Mouse (Mus musculus): ENCODE data around the gene Smyd2. TPM values are rescaled to one million over a fixed set of nuclear protein-coding genes. Genes with fewer than 3 reads are reported as not detected.

Smyd2 gene
- polyA plus RNA-seq, 1 experiment from 2014 or later: 93.1 TPM

- H3K36me3 ChIP-seq: peaks cover 11% of the 10 kb centered on the region; the same call in 1 of the 2 replicates
- 67% methylated on average over 10 of the region's 10 CpGs for WGBS
- H3K9ac ChIP-seq: no peak overlapping the region
Observed at GRCm38 (mm10) chr1:189868036-189868435, 54.1 kb downstream of the Smyd2 start.

GRCm38 (mm10) chr1:189867497-189867896 lies 54.7 kb downstream of the Smyd2 start:
- Histone ChIP-seq H3K27me3 (replicated peaks) (no peaks in the 10 kb centered on the region), H3K36me3 (peaks cover 11% of the 10 kb centered on the region; the same call in 1 of the 2 replicates), H3K4me2 (peak overlapping the region; percentile 34; the same call in 1 of the 2 replicates), H3K27ac (peak overlapping the region; percentile 80), H3K4me1 (peaks cover 14% of the 10 kb centered on the region), H3K9me3 (no peaks in the 10 kb centered on the region), H3K9ac (no peak overlapping the region), H3K4me3 (replicated peaks) (no peak overlapping the region)
- ATAC-seq (ENCODE audit: insufficient read depth, low FRiP score, low read depth): peak; percentile 91
- WGBS: 25% methylated on average over 9 of the region's 9 CpGs

More at GRCm38 (mm10) chr1:189868036-189868435, 54.1 kb downstream of the Smyd2 start:
- no peak for ATAC-seq (ENCODE audit: insufficient read depth, low FRiP score, low read depth)
- Histone ChIP-seq H3K9me3 (no peaks in the 10 kb centered on the region), H3K4me1 (peaks cover 14% of the 10 kb centered on the region), H3K27ac (no peak overlapping the region), H3K4me3 (replicated peaks) (no peak overlapping the region), H3K4me2 (no peak overlapping the region), H3K27me3 (replicated peaks) (no peaks in the 10 kb centered on the region)

- Histone ChIP-seq H3K4me2 (peak overlapping the region; percentile 34; the same call in 1 of the 2 replicates), H3K27me3 (replicated peaks) (no peaks in the 10 kb centered on the region), H3K4me3 (replicated peaks) (no peak overlapping the region), H3K9ac (no peak overlapping the region), H3K9me3 (no peaks in the 10 kb centered on the region), H3K36me3 (peaks cover 11% of the 10 kb centered on the region; the same call in 1 of the 2 replicates), H3K4me1 (peaks cover 14% of the 10 kb centered on the region), H3K27ac (peak overlapping the region; percentile 80)
- 26% methylated on average over 5 of the region's 5 CpGs for WGBS
- no peak; the same call in 1 of the 2 replicates for ATAC-seq (ENCODE audit: insufficient read depth, low FRiP score, low read depth)
Observed at GRCm38 (mm10) chr1:189867034-189867433, 55.1 kb downstream of the Smyd2 start.

- 62% methylated on average over 6 of the region's 6 CpGs for WGBS
- H3K9ac ChIP-seq: no peak overlapping the region
- no peak overlapping the region for H3K4me3 ChIP-seq (replicated peaks)
- H3K27me3 ChIP-seq (replicated peaks): no peaks in the 10 kb centered on the region
- H3K9me3 ChIP-seq: no peaks in the 10 kb centered on the region
- peaks cover 11% of the 10 kb centered on the region; the same call in 1 of the 2 replicates for H3K36me3 ChIP-seq
- H3K27ac ChIP-seq: peak overlapping the region; percentile 80; the same call in 1 of the 2 replicates
- peaks cover 14% of the 10 kb centered on the region for H3K4me1 ChIP-seq
- no peak overlapping the region for H3K4me2 ChIP-seq
- ATAC-seq (ENCODE audit: insufficient read depth, low FRiP score, low read depth): no peak
Observed at GRCm38 (mm10) chr1:189866621-189867020, 55.5 kb downstream of the Smyd2 start.

GRCm38 (mm10) chr1:189864846-189865560 lies 57.2 kb downstream of the Smyd2 start:
- H3K9ac ChIP-seq: no peak overlapping the region
- WGBS: 85% methylated on average over 15 of the region's 15 CpGs
- peaks cover 5% of the 10 kb centered on the region; the same call in 1 of the 2 replicates for H3K36me3 ChIP-seq
- H3K9me3 ChIP-seq: no peaks in the 10 kb centered on the region
- no peak overlapping the region for H3K4me3 ChIP-seq (replicated peaks)
- peaks cover 14% of the 10 kb centered on the region for H3K4me1 ChIP-seq
- H3K4me2 ChIP-seq: no peak overlapping the region
- no peak overlapping the region for H3K27ac ChIP-seq
- H3K27me3 ChIP-seq (replicated peaks): no peaks in the 10 kb centered on the region
- no peak for ATAC-seq (ENCODE audit: insufficient read depth, low FRiP score, low read depth)

GRCm38 (mm10) chr1:189864301-189864700 lies 57.9 kb downstream of the Smyd2 start:
- H3K27ac ChIP-seq: no peak overlapping the region
- no peaks in the 10 kb centered on the region for H3K9me3 ChIP-seq
- ATAC-seq (ENCODE audit: insufficient read depth, low FRiP score, low read depth): no peak
- H3K4me1 ChIP-seq: peaks cover 14% of the 10 kb centered on the region
- no peaks in the 10 kb centered on the region for H3K27me3 ChIP-seq (replicated peaks)
- H3K36me3 ChIP-seq: peaks cover 5% of the 10 kb centered on the region; the same call in 1 of the 2 replicates
- no peak overlapping the region for H3K4me2 ChIP-seq
- no peak overlapping the region for H3K4me3 ChIP-seq (replicated peaks)
- no peak overlapping the region for H3K9ac ChIP-seq
- 79% methylated on average over 9 of the region's 9 CpGs for WGBS

GRCm38 (mm10) chr1:189863727-189864126 lies 58.4 kb downstream of the Smyd2 start:
- H3K9me3 ChIP-seq: no peaks in the 10 kb centered on the region
- H3K9ac ChIP-seq: no peak overlapping the region
- peaks cover 5% of the 10 kb centered on the region; the same call in 1 of the 2 replicates for H3K36me3 ChIP-seq
- H3K4me3 ChIP-seq (replicated peaks): no peak overlapping the region
- peaks cover 14% of the 10 kb centered on the region for H3K4me1 ChIP-seq
- H3K27me3 ChIP-seq (replicated peaks): no peaks in the 10 kb centered on the region
- no peak overlapping the region for H3K4me2 ChIP-seq
- no peak overlapping the region for H3K27ac ChIP-seq
- no peak for ATAC-seq (ENCODE audit: insufficient read depth, low FRiP score, low read depth)
- WGBS: 95% methylated on average over 3 of the region's 3 CpGs

- no peak overlapping the region for H3K4me3 ChIP-seq (replicated peaks)
- H3K9me3 ChIP-seq: no peaks in the 10 kb centered on the region
- H3K27me3 ChIP-seq (replicated peaks): no peaks in the 10 kb centered on the region
- no peak overlapping the region for H3K9ac ChIP-seq
- ATAC-seq (ENCODE audit: insufficient read depth, low FRiP score, low read depth): peak; percentile 81
- peak overlapping the region; percentile 69 for H3K27ac ChIP-seq
- 53% methylated on average over 12 of the region's 12 CpGs for WGBS
- H3K4me1 ChIP-seq: no peaks in the 10 kb centered on the region
- H3K36me3 ChIP-seq: peaks cover 7% of the 10 kb centered on the region; the same call in 1 of the 2 replicates
- no peak overlapping the region for H3K4me2 ChIP-seq
Observed at GRCm38 (mm10) chr1:189860942-189861315, 61.2 kb downstream of the Smyd2 start.

GRCm38 (mm10) chr1:189860112-189860941 lies 61.8 kb downstream of the Smyd2 start:
- no peaks in the 10 kb centered on the region for H3K27me3 ChIP-seq (replicated peaks)
- H3K4me3 ChIP-seq (replicated peaks): no peak overlapping the region
- peaks cover 4% of the 10 kb centered on the region; the same call in 1 of the 2 replicates for H3K36me3 ChIP-seq
- H3K9me3 ChIP-seq: no peaks in the 10 kb centered on the region
- H3K9ac ChIP-seq: no peak overlapping the region
- no peaks in the 10 kb centered on the region for H3K4me1 ChIP-seq
- WGBS: 74% methylated on average over 17 of the region's 17 CpGs
- H3K4me2 ChIP-seq: no peak overlapping the region
- peak overlapping the region; percentile 69 for H3K27ac ChIP-seq
- peak; percentile 43; the same call in 1 of the 2 replicates for ATAC-seq (ENCODE audit: insufficient read depth, low FRiP score, low read depth)

GRCm38 (mm10) chr1:189858377-189858776 lies 63.8 kb downstream of the Smyd2 start:
- Histone ChIP-seq H3K4me1 (no peaks in the 10 kb centered on the region), H3K36me3 (peaks cover 5% of the 10 kb centered on the region), H3K9me3 (no peaks in the 10 kb centered on the region), H3K9ac (no peak overlapping the region), H3K4me2 (no peak overlapping the region), H3K4me3 (replicated peaks) (no peak overlapping the region), H3K27ac (no peak overlapping the region), H3K27me3 (replicated peaks) (no peaks in the 10 kb centered on the region)
- WGBS: 85% methylated on average over 6 of the region's 6 CpGs
- no peak for ATAC-seq (ENCODE audit: insufficient read depth, low FRiP score, low read depth)

GRCm38 (mm10) chr1:189855739-189856138 lies 66.4 kb downstream of the Smyd2 start:
- WGBS: 90% methylated on average over 5 of the region's 5 CpGs
- H3K4me3 ChIP-seq (replicated peaks): no peak overlapping the region
- no peak overlapping the region for H3K9ac ChIP-seq
- H3K9me3 ChIP-seq: no peaks in the 10 kb centered on the region
- H3K27ac ChIP-seq: no peak overlapping the region
- peaks cover 5% of the 10 kb centered on the region; the same call in 1 of the 2 replicates for H3K4me1 ChIP-seq
- H3K27me3 ChIP-seq (replicated peaks): no peaks in the 10 kb centered on the region
- H3K4me2 ChIP-seq: no peak overlapping the region
- no peak for ATAC-seq (ENCODE audit: insufficient read depth, low FRiP score, low read depth)
- peaks cover 16% of the 10 kb centered on the region for H3K36me3 ChIP-seq

- Histone ChIP-seq H3K9me3 (no peaks in the 10 kb centered on the region), H3K4me3 (replicated peaks) (no peak overlapping the region), H3K27me3 (replicated peaks) (no peaks in the 10 kb centered on the region), H3K4me1 (peaks cover 5% of the 10 kb centered on the region; the same call in 1 of the 2 replicates), H3K36me3 (peaks cover 26% of the 10 kb centered on the region), H3K9ac (no peak overlapping the region), H3K4me2 (no peak overlapping the region), H3K27ac (no peak overlapping the region)
- no peak for ATAC-seq (ENCODE audit: insufficient read depth, low FRiP score, low read depth)
- 68% methylated on average over 13 of the region's 13 CpGs for whole genome bisulfite sequencing
Observed at GRCm38 (mm10) chr1:189854646-189855045, 67.5 kb downstream of the Smyd2 start.

Measured in stomach, embryonic 15.5 days (tissue).